Mouse (Mus musculus) myocyte (in vitro differentiated cells): ENCODE results near the gene Pitx2.

ENCODE experiments used
- CEBPB ChIP-seq: IDR thresholded peaks from 2 replicates; pipeline ENCODE4 v1.6.1; 2011; ENCODE audit warnings: mild to moderate bottlenecking, moderate library complexity; ENCODE audit not compliant: poor library complexity, insufficient read depth, severe bottlenecking
- E2F4 ChIP-seq: IDR thresholded peaks from one replicate; pipeline ENCODE4 v1.6.1; 2011; ENCODE audit warnings: mild to moderate bottlenecking, control low read depth, moderate library complexity; ENCODE audit not compliant: insufficient read depth
- MAX ChIP-seq: IDR thresholded peaks from one replicate; pipeline ENCODE4 v1.6.1; 2011; ENCODE audit warnings: low read depth, mild to moderate bottlenecking, control low read depth
- MYOG ChIP-seq, 3 experiments: IDR thresholded peaks; one replicate each; pipeline ENCODE4 v1.6.1; 2011; ENCODE audit warnings: control low read depth in 2 of 3, low read depth in 2 of 3, mild to moderate bottlenecking in 2 of 3; ENCODE audit not compliant: insufficient read length in 2 of 3, control insufficient read depth in 1 of 3, insufficient read depth in 1 of 3
- POLR2A ChIP-seq: IDR thresholded peaks from one replicate; pipeline ENCODE4 v1.6.1; 2011; ENCODE audit warnings: low read depth, mild to moderate bottlenecking, control low read depth, moderate library complexity; ENCODE audit not compliant: insufficient read length
- SRF ChIP-seq: IDR thresholded peaks from one replicate; pipeline ENCODE4 v1.6.1; 2011; ENCODE audit warnings: low read depth; ENCODE audit not compliant: control insufficient read depth, insufficient read length
- TCF12 ChIP-seq: IDR thresholded peaks from one replicate; pipeline ENCODE4 v1.6.1; 2011; ENCODE audit warnings: mild to moderate bottlenecking, control low read depth; ENCODE audit not compliant: poor library complexity, insufficient read depth, severe bottlenecking
- USF1 ChIP-seq: IDR thresholded peaks from one replicate; pipeline ENCODE4 v1.6.1; 2011; ENCODE audit warnings: low read depth, mild to moderate bottlenecking, control low read depth, moderate library complexity

DNA sequence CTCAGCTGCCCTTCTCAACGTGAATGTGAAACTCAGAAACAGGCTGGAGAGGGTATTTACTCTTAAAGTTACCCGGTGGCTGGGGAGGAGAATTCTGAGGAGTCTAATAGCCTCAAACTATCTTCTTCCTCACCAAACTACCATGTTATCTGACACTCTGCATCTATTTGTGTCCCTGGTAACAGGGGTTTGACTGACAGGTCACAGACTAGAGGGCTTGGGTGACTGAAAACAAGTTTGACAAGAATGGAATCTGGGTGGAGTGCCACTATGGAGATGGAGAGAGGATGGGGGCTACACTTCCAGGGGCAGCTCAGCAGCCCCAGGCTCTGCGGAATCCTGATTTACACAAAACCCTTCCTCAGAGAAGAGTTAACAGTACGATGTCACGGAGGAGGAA lies 27.7 kb downstream of the Pitx2 start:
- no peak for TF ChIP-seq POLR2A
- no peak for TF ChIP-seq SRF
- no peak for TF ChIP-seq CEBPB
- no peak for TF ChIP-seq TCF12
- TF ChIP-seq MAX, result no peak
- no peak for TF ChIP-seq USF1
- TF ChIP-seq E2F4, result no peak
- TF ChIP-seq MYOG (IDR thresholded peaks at IDR 0.05; ENCODE audit: control insufficient read depth in 1 of 3, insufficient read depth in 1 of 3, insufficient read length in 2 of 3, low read depth in 2 of 3), result no peak
